Mouse (Mus musculus) adrenal gland, adult 18-20 months (tissue): ENCODE results near the gene Ap5b1. TPM values are rescaled to one million over a fixed set of nuclear protein-coding genes. Genes with fewer than 3 reads are reported as not detected.
A peak's percentile ranks its signal among the peaks of the same experiment; 100 is the strongest.

Experiments
- DNase-seq, 2 experiments: peaks; one replicate each; pipeline ENCODE4 v3.0.0; 2021 to 2022; ENCODE audit warnings: low spot score in 2 of 2
- total RNA-seq, 2 experiments: library from RNA; stranded (reverse); gene quantifications; 1 replicate in 1 of 2; 2 replicates in 1 of 2; pipeline ENCODE4 v1.2.3; 2021

Gene Ap5b1
- total RNA-seq, 2 experiments from 2014 or later: 6.5 to 9.9 TPM

DNA sequence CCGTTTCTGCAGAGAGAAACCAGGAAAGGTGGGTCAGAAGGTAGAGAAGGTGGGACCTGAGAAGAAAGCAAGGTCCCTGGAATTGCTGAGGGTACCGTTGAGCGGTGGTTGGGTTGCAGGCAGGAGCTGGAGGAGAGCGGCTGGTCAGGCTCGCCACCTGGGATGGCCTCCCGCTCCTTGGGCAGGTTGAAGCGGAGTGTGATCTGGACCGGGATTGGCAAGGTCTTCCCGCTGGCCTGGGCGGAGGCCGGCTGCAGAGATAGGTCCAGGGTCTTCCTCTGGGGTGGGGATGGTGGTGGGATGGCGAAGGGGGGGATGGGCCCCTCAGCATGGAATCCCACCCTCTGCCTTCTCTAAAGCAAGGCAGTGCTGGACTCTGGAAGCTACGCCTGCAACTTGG is 40.9 kb downstream of the Ap5b1 start:
- DNase-seq: no peak

DNA sequence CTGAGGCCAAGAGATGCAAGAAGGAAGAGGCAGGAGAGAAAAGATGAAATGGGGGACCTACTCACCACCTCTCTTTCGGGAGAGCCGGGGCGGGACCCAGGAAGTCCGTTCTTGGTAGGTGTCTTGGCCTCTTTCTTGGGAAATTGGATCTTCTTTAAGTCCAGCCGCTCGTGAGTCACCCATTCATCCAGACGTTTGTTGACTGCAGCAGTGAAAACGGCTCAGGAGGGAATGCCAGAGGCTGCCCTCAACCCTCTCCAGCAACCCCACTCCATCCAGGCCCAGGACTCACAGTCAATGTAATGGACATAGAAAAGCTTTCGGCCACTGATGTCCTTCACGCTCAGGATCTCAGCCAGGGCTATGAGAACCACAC is 41.3 kb downstream of the Ap5b1 start:
- DNase-seq: no peak

DNA sequence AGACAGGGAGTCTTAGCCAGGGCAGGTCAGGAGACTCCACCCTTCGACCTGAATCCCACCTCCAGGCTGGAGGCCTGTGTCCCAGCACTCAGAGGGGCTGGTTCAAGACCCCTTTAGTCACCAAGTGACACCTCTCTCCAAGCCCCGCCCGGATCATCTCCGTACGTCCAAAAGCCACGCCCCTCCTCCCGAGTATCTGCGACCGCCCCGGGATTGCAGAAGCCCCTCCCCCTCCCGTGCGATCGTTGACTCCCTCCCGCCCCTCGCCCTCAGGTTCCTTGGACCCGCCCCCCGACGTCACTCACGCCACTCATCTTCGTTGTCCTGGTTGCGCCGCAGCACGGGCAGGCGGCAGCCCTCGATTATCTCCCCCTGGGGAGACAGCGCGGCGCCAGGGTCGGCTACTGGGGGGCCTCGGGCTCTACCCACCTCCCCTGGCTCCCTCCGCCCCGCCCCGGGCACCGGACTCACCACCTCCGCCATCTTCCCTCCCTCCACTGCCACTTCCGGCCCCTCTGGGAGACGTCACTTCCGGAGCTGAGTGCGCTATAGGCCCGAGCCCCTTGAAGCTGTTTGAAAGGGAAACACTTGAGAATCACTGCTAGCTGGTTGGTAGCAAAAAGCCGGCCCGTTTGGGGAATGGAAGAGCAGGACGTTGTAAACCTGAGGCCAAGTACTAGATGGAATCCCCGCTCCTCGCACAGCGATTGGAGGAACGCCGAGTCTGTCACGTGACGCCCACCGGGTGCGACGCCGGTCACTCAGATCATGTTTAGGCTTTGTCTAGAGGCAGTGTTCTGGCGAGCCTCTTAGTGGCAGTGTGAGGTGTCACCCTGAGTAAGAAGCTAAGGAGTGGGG is 42.0 kb downstream of the Ap5b1 start, which contains the start of gene Kat5:
Gene Kat5 (minus strand): TSS at position 691 of the 858 bp plus-strand sequence.
- DNase-seq: peak; percentile 88 to 93

DNA sequence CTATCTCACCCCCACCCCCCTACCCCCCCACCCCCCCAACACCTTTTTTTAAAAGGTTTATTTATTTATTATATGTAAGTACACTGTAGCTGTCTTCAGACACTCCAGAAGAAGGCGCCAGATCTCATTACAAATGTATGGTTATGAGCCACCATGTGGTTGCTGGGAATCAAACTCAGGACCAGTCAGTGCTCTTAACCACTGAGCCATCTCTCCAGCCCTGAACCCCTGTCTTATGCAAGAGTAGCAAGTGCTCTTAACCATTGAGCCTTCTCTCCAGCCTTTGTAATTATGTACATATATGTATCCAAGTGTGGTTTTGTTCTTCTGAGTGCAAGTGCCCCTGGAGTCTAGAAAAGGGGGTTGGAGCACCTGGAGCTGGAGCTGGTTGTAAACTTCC is 44.1 kb downstream of the Ap5b1 start:
- no peak for DNase-seq

DNA sequence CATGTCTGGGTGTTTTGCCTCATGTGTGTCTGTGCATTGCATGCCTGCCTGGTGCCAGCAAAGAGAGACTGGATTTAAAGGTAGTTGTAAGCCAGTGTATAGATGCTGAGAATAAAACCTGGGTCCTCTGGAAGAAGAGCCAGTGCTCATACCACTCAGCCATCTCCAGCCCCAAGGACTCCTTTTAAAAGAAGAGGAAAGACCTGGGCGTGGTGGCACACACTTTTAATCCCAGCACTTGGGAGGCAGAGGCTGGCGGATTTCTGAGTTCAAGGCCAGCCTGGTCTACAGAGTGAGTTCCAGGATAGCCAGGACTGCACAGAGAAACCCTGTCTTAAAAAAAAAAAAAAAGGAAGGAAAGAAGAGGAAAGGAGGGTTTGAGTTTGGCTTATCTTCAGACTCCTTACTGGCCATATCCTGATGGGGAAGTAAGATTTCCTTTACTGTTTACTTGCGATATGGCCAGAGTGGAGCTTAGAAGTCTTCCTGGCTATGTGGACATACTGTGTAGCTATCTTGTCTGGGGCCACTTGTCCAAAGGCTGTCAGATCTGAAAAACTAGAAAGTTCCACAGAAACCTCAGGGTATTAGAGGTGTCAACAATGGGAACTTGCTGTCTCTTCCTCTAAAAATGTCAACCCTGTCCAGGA is 45.1 kb downstream of the Ap5b1 start:
- DNase-seq: no peak

DNA sequence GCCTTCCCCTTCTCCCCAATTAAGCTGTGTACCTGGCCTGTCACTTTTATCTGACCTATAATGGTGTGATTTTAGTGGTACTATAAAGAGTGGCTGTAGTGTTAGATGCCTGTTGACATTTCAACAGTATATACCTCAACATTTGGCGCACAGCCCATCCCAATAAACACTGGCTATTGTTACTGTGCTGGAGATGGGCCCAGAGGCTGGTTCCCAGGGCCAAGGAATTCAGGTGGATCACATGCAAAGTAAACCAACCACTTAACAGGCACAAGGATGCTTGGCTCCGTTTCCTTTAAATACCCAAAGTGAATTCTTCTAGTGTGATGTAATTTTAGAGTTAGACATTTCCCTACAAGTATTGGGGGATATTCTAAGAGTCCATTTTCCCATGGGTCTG is 47.1 kb downstream of the Ap5b1 start:
- no peak for DNase-seq

DNA sequence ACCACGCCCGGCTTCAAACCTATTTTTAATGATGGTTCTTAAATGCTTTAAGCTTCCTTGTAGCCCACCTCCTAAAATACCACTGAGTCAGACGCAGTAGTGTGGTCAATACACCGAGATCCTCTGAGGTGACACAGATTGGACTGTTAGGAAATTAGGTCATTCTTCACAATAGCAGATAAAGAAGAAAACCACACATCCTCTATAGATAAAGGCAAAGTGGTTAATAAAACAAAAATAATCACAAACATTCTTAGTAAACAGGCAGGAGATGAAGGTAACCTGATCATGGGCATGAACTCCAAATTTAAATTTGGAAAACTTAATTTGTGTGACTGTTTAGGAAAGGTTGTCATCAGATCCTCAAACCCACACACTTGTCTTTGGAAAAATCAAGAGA is 52.2 kb downstream of the Ap5b1 start:
- no peak for DNase-seq

Other genes starting within 250 kb of the Ap5b1 start
- gene Catsper1, start 232.3 kb upstream of the Ap5b1 start, total RNA-seq: not detected
- 1 to 10 TPM; 2.5 to 3.2 TPM for gene Cst6, start 218.5 kb upstream of the Ap5b1 start, total RNA-seq
- gene Eif1ad, start 201.3 kb upstream of the Ap5b1 start, total RNA-seq: 10 to 100 TPM; 24.4 to 24.5 TPM
- gene Banf1, start 200.9 kb upstream of the Ap5b1 start, total RNA-seq: 100 to 1,000 TPM; 127 to 129 TPM
- gene Sart1, start 179.3 kb upstream of the Ap5b1 start, total RNA-seq: 10 to 100 TPM; 79.8 to 85.0 TPM
- under 1 TPM in 1 of 2 experiments, not detected in 1; 0.96 TPM for gene Tsga10ip, start 165.5 kb upstream of the Ap5b1 start, total RNA-seq
- gene Drap1, start 143.0 kb upstream of the Ap5b1 start, total RNA-seq: 100 to 1,000 TPM; 266 to 283 TPM
- 10 to 100 TPM; 46.5 to 47.2 TPM for gene AI837181, start 142.9 kb upstream of the Ap5b1 start, total RNA-seq
- 1 to 10 TPM; 1.1 to 4.9 TPM for gene Fosl1, start 120.5 kb upstream of the Ap5b1 start, total RNA-seq
- gene Ccdc85b, start 110.1 kb upstream of the Ap5b1 start, total RNA-seq: 1 to 10 TPM; 6.4 TPM
- gene Fibp, start 107.4 kb upstream of the Ap5b1 start, total RNA-seq: 10 to 100 TPM; 75.0 to 82.0 TPM
- 1 to 10 TPM; 1.0 to 2.1 TPM for gene Ctsw, start 99.5 kb upstream of the Ap5b1 start, total RNA-seq
- 10 to 100 TPM; 56.9 to 91.1 TPM for gene Efemp2, start 94.1 kb upstream of the Ap5b1 start, total RNA-seq
- gene Mus81, start 79.6 kb upstream of the Ap5b1 start, total RNA-seq: 10 to 100 TPM; 25.1 to 35.8 TPM
- gene Cfl1, start 77.6 kb upstream of the Ap5b1 start, total RNA-seq: 100 to 1,000 TPM; 689 to 693 TPM
- 1 to 10 TPM; 1.7 to 2.2 TPM for gene 1700020D05Rik, start 64.2 kb upstream of the Ap5b1 start, total RNA-seq
- gene Snx32, start 57.5 kb upstream of the Ap5b1 start, total RNA-seq: 10 to 100 TPM; 12.3 to 12.4 TPM
- not detected for gene Ovol1, start 7.4 kb upstream of the Ap5b1 start, total RNA-seq
- 100 to 1,000 TPM; 108 to 113 TPM for gene Rnaseh2c, start 33.8 kb downstream of the Ap5b1 start, total RNA-seq
- gene Kat5, start 42.2 kb downstream of the Ap5b1 start, total RNA-seq: 10 to 100 TPM; 67.8 to 69.3 TPM
- gene Rela, start 69.5 kb downstream of the Ap5b1 start, total RNA-seq: 10 to 100 TPM; 79.6 to 90.2 TPM
- gene Sipa1, start 95.7 kb downstream of the Ap5b1 start, total RNA-seq: 10 to 100 TPM; 41.1 to 45.6 TPM
- 10 to 100 TPM; 36.9 to 45.8 TPM for gene Map3k11, start 120.7 kb downstream of the Ap5b1 start, total RNA-seq
- gene Pcnx3, start 120.9 kb downstream of the Ap5b1 start, total RNA-seq: 100 to 1,000 TPM in 1 of 2 experiments, 10 to 100 TPM in 1; 84.6 to 103 TPM
- not detected for gene Kcnk7, start 136.3 kb downstream of the Ap5b1 start, total RNA-seq
- 10 to 100 TPM; 33.5 to 45.6 TPM for gene Ehbp1l1, start 158.3 kb downstream of the Ap5b1 start, total RNA-seq
- gene Fam89b, start 161.6 kb downstream of the Ap5b1 start, total RNA-seq: 10 to 100 TPM; 42.9 to 61.5 TPM
- gene Ltbp3, start 172.9 kb downstream of the Ap5b1 start, total RNA-seq: 100 to 1,000 TPM; 241 to 252 TPM
- 100 to 1,000 TPM in 1 of 2 experiments, 10 to 100 TPM in 1; 92.3 to 105 TPM for gene Scyl1, start 203.4 kb downstream of the Ap5b1 start, total RNA-seq